Mouse (Mus musculus): ENCODE measurements around the gene Rap1gap2. TPM values are rescaled to one million over a fixed set of nuclear protein-coding genes. Genes with fewer than 3 reads are reported as not detected.
"Not testable (repeated sequence)": the region's sequence is repeated elsewhere in the genome, so short reads cannot be mapped to it uniquely, and the experiment has no call there.

The Rap1gap2 gene
- total RNA-seq, 2 experiments from 2014 or later, result 74.4 to 94.6 TPM

DNA sequence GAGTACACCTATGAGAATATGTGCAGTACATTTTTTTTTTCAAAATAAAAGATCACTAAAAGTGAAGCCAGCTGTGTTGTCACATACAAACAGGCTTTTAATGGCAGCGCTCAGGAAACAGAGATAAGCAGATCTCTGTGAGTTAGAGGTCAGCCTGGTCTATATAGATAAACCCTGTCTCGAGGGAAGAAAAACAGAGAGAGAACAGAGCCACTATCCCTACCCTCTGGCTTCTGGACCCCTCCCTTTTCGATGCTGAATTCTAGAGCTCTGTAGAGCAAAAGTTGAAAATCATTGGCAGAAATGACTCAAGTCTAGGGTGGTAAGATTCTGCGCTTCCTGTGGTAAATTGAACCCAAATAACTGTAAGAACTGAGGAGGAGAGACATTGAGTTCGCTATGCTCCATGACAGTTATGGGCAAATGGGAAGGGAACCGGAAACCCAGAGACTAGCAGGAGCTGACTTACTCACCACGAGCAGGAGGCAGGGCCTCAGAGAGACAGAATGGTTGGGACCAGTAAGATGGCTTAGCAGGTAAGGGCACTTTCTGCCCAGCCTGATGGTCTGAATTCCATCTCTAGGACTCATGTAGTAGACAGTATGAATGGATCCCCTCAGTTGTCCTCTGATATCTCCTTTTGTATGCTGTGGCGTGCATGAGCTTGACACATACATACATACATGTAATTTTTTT, 11.4 kb upstream of the Rap1gap2 start:
- DNase-seq, result no peak

DNA sequence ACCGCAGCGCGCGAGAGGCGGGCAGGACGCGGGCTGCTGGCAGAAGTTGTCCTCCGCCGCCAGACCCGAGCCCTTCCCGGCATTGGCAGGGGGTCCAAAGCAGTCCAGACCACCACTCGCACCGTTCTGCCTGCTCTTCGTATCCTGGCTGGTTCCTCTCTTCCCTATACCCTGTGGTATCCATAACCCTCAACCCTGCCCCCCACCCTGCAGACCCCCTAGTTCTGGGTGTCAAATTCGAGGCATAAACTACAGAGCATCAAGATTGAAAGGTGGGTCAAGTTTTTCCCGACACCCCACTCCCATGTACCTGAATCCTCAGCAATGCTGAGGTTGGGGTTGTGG, 9.2 kb upstream of the Rap1gap2 start:
- no peak for DNase-seq

DNA sequence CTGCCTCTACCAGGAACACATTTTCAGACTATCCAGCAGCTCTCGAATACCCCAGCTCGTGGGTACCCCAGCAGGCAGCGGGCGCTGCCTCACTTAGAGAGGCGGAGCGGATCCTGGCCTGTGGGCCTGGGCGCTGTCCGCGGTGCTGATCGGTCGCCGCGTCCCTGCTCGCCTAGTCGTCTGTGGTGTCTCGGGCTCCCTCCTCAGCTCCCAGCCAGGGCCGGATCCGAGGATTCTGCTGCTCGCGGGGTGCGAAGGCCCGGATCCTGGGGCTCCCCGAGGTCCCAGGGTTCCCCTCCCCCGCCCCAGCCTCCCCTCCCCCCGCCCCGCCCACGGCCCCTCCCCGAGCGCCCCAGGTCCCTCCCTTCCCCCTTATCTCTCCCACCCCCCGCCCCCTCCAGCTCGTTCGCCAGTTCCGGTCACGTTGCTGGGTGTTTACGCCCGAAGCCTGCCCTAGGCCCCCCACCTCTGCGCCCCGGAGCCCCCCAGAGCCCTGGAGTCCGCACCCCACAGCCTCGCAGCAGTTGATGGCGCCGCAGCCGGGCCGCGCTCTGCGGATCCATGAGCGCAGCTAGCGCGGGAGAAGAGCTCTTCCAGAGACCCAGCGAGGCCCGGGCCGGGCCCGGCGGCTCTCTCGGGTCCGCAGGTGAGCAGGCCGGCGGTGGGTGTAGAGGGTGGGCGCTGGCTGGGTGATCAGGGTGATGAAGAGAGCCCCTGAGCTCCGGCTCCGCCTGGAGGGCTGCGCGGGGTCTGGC, 8.7 kb upstream of the Rap1gap2 start, which contains the start of gene Ccdc92b:
Ccdc92b (plus strand) TSS at position 405 of the 755 bp plus-strand sequence.
- DNase-seq, result peak; percentile 48 to 77

DNA sequence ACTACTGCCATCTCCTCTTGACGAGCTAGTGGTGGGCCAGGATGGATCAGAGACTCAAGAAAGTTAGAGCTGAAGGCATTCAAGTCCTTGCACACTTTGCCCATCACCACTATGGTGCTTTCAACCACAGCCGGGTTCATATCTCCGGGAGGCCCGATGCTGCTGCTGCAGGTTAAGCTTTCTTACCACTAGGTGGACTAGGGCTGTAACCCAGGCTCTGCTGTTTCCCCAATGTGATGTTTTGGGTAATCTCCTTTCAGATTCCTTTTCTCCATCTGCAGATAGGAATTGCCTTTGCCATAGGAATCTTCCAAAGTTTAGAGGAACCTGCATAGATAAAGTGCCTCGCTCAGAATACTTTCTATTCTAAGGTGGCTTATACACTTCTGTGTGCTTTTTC, 4.9 kb upstream of the Rap1gap2 start:
- no peak for DNase-seq

DNA sequence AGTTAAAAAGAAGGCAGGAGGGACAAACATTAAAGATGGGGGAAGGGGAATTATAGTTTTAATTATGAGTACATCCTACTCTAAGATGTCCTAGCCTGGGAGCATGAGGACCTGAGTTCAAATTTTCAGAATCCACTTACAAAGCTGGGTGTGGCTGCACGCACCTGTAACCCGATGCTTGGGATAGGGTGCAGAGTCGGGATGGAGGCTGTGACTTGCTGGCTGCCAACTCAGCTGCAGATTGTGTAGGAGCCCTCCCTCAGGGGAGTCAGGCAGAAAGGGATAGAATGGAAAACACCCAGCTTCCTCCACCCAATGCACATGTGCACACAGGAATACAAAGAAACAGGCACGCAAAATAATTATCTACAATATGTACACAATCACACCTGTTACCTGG, 2.7 kb upstream of the Rap1gap2 start:
- no peak for DNase-seq

DNA sequence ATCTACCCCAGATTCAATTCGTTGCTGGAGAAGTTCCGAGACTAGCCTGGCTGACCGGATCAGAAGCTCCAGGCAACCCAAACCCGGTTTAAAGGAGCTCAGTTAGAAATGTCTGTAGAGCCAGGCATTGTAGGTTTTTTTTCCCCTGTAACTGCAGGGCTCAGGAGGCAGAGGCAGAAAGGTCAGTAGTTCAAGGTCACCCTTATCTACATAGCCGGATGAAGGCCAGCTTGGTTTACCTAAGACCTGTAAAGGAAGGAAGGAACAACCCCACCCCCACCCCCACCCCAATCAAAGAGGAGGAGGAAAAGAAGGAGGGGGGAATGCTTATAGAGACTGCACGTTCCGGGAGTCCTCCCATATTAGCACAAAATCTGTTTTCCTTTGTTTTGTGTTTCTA, 722 bp upstream of the Rap1gap2 start:
- no peak for DNase-seq

DNA sequence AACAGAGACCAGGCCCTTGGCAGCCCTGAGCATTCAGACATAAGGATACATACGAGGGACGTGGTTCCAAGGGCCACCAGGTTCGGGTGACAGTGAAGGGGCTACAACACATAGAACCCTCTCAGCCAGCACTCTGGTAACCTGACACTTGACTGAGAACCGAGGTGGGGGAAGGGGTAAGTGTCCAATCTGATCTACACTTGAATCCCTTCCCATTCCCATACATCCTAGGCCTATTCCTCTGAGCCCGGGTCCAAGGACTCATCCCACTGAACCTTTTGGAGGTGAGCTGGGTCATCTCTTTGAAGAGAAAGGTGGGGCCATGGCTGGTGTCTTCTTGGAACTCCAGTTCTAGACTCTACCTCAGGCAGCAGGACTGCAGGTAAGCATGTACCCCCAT, 647 bp downstream of the Rap1gap2 start:
- no peak for DNase-seq

DNA sequence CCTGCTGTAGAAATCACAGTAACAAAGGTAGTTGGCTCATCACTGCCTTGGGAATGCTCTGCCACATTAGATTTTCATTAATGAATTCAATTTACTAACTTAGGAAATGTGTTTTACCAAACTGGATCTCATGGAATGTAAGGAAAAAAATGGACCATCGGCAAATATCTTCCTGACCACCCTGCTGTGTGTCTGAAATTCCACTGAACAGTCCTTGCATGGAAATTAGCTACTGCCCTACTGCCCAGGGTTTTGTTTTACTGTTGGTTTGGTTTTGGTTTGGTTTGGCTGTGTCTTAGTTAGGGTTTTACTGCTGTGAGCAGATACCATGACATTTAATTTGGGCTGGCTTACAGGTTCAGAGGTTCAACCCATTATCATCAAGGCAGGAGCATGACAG, 8.4 kb downstream of the Rap1gap2 start:
- no peak for DNase-seq

DNA sequence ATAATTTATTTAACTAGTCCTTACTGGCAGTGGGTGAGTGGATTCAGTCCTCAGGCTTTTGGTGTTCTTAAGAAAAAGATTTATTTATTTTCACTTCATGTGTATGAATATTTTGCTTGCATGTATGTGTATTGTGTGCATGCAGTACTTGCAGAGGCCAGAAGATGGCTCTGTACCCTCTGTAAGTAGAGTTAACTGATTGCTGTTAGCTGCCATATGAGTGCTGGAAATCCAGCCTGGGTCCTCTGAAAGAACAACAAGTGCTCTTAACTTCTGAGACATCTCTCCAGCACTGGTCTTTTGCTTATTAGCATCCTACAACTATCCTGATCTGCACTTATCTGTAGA, 12.8 kb downstream of the Rap1gap2 start:
- DNase-seq, result no peak

DNA sequence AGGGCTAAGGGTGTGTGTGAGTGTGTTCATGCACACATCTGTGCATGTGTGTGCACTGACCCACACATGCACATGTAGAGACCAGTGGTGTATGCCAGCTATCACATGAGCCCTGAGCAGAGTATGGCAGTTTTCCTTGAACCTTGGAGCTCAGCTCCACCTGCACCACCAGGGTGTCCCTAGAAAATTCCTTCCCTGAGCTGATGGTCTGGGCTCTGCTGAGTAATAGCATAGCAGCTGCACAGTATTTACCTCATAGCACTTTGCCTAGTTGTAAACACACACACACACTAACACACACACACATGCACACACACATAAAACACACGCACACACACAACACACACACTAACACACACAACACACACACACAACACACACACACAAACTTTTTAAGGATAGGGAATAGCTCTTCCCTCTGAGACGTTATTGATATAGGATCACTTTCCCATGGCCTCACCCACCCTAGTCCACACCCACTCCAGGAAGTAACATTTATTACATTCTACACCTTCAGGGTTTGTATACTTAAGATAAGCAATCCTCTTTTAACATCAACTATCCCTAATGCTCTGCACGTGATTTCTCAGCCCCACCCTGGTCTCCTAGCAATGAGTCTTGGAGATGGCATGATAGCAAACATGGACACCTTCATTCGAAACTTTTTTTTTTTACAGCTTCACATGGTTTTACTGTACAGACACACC, 13.3 kb downstream of the Rap1gap2 start:
- DNase-seq, result no peak

DNA sequence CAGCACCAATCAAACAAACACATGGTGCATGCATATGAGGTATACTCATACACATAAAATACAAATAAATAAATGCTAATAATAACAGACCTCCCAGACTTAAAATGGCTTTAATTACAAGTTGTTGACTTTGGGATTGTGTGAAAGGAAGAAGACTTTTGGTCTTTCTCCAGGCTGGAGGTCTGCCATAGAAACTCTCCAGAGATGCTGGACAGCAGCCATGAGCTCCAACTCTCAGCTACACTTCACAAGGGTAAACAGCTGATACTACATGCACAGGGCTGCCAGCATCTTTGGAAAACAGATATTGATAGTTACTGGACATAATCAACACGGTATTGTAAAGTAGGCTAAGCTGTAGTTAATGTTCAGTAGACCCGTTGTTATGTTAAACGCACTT, 18.5 kb downstream of the Rap1gap2 start:
- peak; percentile 28 to 47 for DNase-seq

DNA sequence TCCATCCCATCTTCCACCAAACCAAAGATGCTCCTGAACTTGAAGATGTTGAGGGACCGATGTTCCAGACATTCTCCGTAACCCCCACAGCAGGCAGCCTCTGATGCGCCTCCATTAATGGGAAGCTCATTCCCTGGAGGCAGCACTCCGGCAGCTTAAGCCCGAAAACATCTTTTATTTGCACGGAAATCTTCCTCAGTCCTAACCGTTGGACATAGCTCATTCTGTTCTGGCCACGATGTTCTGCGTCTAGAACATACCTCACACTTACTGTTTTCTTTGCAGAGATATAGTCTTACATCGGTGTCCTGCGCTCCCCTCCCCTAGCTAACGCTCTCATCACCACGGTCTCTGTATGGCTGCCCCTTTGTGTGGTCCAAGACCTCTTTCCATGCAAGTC, 20.0 kb downstream of the Rap1gap2 start:
- no peak for DNase-seq

DNA sequence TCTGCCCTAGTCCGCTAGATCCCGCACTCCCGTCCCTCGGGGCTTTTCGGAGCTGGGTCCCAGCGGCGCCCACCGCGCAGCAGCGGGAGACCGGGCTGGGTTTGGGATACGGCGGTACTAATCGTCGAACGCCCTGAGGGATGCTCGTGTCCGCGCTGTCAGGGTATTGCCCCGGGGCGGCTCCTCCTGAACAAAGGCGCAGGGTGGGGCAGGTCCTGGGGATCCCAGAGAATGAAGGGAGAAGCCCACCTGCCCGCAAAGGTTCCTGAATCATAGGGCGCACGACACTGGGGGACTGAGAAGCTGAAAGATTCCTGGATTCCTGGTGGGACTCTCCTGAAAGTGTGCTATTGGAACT, 20.5 kb downstream of the Rap1gap2 start:
- DNase-seq, result no peak

DNA sequence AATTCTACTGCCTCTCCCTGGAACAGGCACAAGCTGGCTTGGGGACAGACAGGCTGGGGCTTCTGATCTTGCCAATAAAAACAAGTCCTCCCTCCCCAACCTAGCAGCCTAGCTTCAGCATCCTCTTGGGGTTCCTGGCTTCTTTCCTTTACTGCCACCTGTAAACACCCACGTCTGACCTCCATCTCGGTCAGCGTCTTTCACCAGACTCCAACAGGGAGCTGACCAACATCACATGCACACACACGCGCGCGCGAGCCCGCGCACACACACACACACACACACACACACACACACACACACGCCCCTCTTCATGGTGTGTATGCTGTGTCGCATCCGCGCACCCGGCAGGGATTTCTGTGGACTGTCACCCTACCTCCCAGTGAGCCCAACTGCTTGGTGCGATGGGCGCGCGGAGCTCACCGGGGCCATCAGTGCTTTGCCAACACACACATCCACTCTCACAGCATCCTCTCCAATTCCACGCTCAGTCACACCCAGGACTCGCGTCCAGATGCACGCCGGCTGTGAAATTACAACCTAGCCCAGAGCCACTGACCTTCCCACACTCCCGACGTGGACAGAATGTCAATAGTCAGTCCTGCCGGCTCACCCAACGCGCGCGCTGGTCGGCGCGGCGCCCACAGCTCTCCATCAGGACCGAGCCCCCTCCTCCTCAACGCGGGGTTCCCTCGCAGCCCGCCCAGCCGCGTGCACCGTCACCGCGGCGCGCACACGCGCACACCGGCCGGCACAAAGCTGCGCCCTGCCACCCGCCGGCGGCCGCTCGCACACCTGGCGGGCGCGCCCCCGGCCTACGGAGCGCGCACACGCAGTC, 21.1 kb downstream of the Rap1gap2 start:
- no peak for DNase-seq

DNA sequence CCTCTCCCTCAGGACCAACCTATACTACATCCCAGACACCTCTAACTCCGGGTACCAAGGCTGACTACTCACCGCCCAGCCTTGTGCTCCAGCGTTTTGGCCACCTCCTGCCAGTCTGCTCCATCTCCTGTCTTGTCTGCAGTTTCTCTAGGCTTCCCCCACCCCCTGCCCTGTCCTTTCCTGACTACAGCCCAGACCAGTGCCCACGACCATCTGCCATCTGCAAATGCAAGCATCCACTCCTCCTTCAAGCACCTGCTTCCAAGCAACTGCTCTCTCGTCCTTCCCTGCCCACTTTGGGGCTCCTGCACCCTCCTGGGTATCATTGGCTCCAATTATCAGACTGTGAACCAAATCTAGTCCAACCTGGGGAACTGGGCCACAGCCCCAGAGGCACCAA, 24.3 kb downstream of the Rap1gap2 start:
- no peak for DNase-seq

DNA sequence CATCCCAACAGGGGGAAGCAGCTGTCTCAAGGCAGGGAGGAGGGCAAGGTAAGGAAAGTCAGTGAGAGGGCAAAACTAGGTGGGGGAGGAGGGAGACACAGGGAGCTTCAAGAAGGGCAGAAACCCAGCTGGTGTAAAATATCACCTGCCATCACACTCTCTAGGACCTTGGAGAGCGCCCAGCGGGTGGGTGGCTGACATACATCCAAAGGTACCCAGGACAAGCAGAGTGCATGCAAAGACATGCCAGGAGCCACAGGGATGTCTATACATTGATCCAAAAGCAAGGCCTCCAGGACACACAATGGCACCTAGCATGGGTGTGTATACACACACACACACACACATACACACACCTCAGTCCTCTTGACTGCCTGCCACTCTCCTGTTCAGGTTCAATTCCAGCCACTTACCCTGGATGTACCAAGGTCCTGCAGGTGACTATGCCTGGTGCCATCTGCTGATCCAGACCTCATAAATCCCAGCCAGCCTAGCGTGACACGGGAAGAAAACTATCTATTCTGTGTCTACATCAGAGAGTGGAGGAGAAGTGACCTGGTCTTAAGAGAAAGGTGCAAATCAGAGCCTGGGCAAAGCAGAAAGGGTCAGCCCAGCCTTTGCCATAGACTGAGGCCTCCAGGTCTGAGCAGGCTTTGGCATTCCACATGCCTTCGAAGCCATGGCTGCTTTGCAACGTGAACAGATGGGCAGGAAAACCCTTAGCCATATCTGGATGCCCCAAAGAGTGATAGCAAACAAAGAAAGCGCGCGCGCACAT, 25.6 kb downstream of the Rap1gap2 start:
- DNase-seq, result no peak

DNA sequence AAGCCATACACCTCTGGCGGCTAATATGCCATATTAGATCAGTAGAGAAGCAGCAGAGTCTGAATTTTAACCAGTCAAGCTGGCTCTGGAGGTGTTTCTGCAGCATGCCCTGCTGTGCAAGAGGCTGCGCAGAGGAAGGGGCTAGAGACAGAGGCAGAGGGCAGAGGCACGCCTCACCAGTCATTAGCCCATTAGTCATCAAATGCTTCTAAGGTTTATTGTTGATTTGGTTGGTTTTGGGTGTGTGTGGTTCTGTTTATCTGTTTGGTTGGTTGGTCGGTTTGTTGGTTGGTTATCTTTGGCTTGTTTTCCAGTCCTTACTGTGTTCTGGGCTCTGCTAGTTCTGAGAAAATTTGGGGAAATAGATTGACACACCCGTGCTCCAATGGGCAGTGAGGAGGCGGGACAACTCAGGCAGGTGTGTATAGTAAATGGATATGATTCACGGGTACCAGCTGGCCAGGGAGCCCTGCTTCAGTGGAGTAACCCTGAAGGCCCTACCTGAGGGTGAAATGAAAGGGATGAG, 26.8 kb downstream of the Rap1gap2 start:
- no peak for DNase-seq

DNA sequence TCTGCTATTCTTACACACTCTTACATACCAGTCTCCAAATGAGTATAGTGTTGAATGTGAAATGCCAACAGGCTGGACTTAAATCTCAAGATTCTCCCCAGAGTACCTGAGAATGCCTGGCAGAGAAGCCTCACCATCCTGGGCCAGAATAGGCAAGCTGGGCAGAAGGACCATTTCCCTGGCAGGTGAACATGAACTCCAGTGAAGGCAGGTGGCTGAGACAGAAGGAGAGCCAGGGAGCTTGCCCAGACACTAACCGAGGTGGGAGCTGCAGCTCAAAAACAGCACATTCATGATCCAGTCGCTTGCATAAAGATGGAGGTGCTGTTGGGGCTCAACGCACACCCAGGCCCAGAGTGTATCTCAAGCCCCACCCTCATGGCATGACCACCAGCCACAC, 28.3 kb downstream of the Rap1gap2 start:
- DNase-seq, result no peak

DNA sequence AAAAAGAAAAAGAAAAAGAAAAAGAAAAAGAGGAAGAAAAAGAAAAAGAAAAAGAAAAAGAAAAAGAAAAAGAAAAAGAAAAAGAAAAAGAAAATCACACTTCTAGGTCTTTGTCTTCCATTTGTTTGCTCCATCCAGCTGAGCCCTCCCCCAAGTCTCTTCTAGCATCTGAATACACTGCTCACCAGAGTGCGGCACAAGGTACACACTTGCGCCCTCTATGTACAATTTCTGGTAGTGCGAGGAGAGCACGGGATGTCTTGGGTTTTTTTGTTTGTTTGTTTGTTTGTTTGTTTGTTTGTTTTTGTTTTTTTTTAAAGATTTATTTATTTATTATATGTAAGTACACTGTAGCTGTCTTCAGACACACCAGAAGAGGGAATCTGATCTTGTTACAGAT, 29.4 kb downstream of the Rap1gap2 start:
- not testable (repeated sequence) for DNase-seq

DNA sequence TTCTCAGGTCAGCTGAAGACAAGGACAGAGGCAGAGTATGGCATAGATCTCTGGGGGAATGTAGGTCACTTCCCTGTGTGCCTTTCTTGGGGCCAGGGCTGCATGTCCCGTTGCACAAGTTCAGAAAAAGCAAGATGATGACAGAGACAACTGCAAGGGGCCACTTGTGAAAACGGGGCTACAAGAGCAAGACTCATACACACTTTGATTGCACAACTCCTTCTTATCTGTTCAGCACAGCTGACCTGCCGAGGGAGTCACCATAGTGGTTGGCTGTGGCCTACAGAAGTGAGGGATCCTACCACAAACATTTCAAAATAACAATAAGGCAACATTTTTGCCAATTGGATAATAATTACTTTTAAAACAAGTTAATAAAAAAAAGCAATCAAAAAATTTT, 33.6 kb downstream of the Rap1gap2 start:
- no peak for DNase-seq

DNA sequence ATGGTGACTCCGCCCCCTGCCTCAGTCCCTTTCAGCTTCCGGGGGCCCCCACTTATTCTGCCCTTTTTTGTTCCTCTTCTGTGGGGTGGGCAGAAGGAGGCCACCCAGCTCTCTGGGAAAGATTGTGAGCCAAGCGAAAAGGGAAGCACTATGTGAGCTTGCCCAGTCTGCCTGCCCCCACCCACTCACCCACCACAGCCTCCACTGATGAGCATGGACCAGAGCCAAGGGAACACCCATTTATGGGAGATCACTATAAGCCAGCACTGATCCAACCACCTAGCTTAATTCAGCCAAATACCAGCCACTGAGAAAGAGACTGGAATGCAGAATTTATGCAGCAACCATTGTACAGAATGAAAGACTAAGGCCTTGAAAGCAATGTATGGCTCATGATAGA, 34.8 kb downstream of the Rap1gap2 start:
- peak in 1 of 2 experiments; percentile 50 for DNase-seq
